Mouse (Mus musculus) induced T-regulatory cell, adult 2 months (primary cell): ENCODE data around the gene Pkn3.
"Not testable (repeated sequence)": the region's sequence is repeated elsewhere in the genome, so short reads cannot be mapped to it uniquely, and the experiment has no call there.

Experiments
- DNase-seq: peaks from one replicate; pipeline ENCODE4 v3.0.0-alpha.2; 2012; ENCODE audit warnings: low read depth

Gene Pkn3

GRCm38 (mm10) chr2:30140021-30140420 lies 62.5 kb downstream of the Pkn3 start:
- not testable (repeated sequence) for DNase-seq
